Comparison of ENCODE assay signal across 16 mouse cellular contexts in genomic region chr7:37619254-37619653, GRCm38 (mm10).
"Had no signal": no experiment of that assay in that cellular context is flagged by ENCODE, and none has a peak within 500 bp of the region (broad histone marks: within the 10 kb centered on the region; RNA-seq: fewer than 3 reads in every experiment).

No protein-coding gene starts in this region.

- H3K9ac ChIP-seq: liver, embryonic 13.5 days; midbrain, embryonic 12.5 days; neural tube, embryonic 13.5 days; stomach, embryonic 15.5 days had no signal

- DNase-seq: kidney, adult 8-10 months; kidney, postnatal 14 days; kidney, postnatal 4 days; layer of hippocampus, adult 9-11 months; liver, embryonic 13.5 days; lung, adult 2 months; lung, postnatal 14 days; lung, postnatal 4 days; right cerebral cortex, postnatal 25 days; spleen, adult 18-20 months; thymus, postnatal 25 days had no signal

- H3K4me1 ChIP-seq: liver, embryonic 13.5 days had no signal

- ATAC-seq: midbrain, embryonic 16.5 days had no signal

- H3K9me3 ChIP-seq: liver, embryonic 13.5 days; midbrain, embryonic 12.5 days; neural tube, embryonic 13.5 days; stomach, embryonic 15.5 days had no signal

- H3K4me2 ChIP-seq: liver, embryonic 13.5 days; midbrain, embryonic 12.5 days; neural tube, embryonic 13.5 days; stomach, embryonic 15.5 days had no signal

- H3K27ac ChIP-seq: liver, embryonic 13.5 days; midbrain, embryonic 12.5 days; neural tube, embryonic 13.5 days; stomach, embryonic 15.5 days had no signal

- H3K36me3 ChIP-seq: liver, embryonic 13.5 days; midbrain, embryonic 12.5 days; neural tube, embryonic 13.5 days; stomach, embryonic 15.5 days had no signal

- H3K27me3 ChIP-seq: neural tube, embryonic 13.5 days had no signal

- H3K4me3 ChIP-seq: liver, embryonic 13.5 days; midbrain, embryonic 12.5 days; myocyte; neural tube, embryonic 13.5 days; stomach, embryonic 15.5 days had no signal
